Mouse (Mus musculus): Measurements from ENCODE around the gene Pimreg.

Gene Pimreg

DNA sequence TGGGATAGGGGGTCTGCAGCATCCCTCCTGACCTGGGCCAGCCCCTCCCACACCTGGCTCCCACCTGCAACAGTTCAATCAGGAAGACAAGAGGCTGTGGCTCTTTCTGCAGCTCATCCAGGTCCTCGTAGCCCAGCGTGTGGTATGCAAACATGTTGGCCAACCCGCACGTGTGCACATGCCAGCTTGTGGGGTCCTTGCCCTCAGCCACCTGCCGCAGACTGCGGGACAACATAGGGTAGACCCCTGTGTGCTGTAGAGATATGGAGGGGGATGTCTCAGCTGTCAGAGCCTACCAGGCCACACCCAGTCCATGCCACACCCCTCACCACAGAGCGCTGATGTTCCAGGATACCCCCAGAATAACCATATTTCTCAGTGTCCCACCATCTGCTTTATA, 10.5 kb upstream of the Pimreg start:
- no peak for DNase-seq

DNA sequence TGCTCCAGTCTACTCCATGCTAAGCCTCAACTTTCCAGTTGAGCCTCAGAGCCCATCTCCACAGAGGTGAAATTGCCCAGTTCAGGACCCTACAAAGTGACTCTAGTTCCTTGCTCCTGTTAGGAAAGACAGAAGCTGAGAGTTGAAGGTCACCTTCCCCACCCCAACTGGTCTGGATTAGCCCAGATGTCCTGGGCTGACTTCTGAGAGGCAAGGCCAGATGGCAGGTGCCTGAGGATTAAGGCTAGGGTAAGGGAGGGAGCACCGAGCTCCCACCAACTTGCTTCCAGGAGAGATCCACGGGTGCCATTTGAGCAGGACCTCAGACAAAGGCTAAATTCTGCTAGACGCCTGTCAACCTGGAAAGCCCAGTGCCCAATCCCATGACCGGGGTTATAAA, 9.7 kb upstream of the Pimreg start:
- DNase-seq = no peak

DNA sequence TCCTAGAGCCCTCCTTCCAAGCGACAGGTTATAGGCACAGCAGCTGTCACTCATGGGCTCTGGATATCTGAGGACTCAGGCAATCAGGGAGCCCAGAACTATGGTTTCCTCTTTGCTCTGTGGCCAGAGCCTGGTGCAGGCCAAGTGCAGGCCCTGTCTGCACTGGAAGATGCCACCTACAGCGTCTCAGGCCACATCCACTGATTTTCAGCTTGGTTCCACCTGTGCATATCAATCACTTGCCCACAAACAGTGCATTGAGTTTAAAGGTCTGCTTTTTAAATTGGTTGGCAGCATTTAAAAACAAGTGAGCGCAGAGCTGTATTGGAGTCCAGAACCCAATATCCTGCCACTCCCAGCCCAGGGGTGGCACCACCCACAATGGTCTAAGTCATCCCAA, 9.2 kb upstream of the Pimreg start:
- no peak for DNase-seq

DNA sequence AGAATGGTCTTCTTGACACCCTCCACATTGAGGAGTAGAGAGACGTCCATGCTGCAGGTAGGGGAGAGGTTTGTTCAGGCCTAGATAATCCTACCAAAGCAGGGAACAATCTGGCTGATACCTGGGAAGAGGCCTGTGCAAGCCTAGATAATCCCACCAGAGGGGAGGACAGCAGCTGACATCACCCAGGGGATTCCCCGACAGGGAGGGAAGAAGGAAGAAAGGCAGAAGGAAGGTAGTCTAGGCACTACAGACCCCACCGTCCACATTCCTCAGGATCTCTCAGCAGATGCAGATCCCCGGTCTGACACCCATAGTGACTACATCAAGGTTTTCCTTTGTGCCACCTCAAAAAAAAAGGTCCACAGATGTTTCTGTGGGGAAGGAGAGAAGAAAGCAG, 4.4 kb upstream of the Pimreg start, which contains the start of gene Aipl1:
Gene Aipl1 (minus strand): TSS at position 101 of the 400 bp plus-strand sequence.
- no peak for DNase-seq

DNA sequence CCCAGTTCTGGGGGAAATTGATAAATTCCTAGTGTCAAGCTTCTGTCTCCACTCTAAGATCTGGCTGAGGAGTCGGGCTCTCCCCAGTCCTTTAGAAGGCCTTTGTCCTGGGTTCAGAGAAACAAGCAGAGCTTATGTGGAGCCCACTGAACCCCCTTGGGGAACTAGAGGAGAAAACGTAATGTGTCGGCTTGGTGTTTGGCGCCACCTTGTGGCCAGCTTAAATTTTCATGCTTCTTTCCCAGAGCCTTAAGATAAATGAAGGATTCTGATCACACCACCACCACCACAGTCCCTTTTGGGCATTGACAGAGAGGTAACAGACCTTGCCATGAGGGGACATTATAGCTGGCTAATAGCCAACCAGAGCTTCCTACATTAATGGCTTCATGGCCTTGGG, 3.8 kb upstream of the Pimreg start:
- DNase-seq = peak; percentile 76

DNA sequence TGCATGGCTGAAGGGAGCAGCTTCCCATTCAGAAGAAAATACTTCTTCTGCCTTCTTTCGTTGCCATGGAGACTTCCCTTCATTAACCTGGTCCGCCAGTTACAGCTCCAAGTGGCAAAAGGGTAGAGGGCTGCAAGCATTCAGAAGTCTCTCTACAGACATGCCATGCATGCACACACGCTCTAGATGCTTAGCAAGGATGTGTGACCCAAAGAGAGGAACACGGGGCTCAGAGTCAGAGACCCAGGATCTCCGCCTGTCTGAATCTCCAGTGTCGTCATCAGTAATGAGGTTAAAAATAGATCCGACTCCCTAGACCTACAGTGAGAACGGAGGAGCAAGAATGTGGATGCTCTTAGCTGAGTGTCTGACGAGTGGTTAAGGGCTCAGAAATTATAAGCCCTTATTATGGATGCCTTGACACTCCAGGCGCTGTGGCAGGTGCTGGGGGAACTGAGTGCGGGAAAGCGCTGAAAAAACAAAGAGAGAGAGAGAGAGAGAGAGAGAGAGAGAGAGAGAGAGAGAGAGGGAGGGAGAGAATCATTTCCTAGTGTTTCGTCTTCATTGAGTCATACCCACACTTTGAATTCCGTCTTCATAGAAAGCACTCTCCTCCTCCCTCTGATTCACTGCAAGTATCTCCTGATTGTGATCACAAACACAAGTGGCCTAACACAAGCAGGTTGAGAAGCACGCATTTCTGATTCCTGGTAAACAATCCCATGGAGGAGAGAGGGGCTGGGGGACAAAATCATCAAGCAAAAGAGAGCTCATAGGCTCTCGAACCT, 2.0 kb upstream of the Pimreg start:
- DNase-seq = no peak

DNA sequence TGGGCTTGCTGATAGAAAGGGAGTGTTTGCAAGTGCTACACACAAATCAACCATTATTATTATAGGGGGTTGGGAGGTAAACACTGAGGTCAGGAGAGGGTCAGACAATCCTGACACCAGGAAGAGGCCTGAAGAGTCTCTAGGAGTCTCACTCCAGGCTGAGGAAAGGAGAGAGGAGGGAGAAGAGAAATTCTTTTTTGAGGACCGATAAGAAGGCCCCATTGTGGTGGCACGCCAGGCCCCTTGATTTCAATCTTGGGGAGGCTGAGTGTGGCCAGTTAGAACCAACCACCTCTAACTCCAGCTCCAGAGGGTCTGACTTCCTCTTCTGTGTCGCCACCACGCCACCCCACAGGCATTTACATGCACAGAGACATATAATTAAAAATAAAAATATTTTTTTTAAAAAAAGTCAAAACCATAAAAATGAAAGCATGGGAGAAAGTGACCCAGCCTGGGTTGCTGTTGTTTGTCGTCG, 503 bp upstream of the Pimreg start:
- no peak for DNase-seq

DNA sequence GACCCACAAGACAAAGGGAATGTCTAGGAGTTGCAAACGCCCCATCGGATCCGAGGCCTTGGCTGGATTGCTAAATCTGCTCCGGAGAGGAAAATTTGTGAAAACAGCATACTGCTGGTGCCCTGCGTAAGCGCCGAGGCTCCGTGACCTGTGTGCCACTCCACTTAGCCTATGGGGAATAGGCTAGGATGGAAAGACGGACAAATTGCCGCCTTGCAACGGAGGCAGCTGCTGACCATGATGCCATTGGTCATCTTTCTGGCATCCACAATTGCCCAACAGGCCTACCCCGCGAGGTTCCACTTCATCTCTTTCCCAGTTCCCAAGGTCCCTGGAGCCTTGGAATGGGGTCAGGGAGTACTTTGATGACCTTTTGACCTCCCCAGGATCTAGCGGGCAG, 799 bp downstream of the Pimreg start:
- no peak for DNase-seq

DNA sequence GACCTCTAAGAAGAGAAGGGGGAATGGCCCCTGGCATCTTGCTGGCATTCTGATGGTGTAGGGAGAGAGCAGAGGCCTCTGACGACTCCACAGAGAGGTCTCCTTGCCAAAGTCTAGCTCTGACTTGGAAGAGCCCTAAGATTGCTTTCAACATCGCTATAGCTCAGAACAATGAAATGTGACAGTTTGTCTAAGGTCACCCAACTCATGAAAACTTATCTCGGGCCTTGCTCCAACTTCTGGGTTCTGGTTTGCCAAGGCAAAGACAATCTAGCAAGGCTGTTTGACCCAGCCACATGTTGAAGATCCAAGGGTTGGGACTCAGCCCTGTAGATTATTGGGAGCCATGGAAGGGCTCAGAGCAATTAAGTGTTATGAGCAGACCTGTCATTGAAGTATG, 2.4 kb downstream of the Pimreg start:
- DNase-seq = peak; percentile 23

DNA sequence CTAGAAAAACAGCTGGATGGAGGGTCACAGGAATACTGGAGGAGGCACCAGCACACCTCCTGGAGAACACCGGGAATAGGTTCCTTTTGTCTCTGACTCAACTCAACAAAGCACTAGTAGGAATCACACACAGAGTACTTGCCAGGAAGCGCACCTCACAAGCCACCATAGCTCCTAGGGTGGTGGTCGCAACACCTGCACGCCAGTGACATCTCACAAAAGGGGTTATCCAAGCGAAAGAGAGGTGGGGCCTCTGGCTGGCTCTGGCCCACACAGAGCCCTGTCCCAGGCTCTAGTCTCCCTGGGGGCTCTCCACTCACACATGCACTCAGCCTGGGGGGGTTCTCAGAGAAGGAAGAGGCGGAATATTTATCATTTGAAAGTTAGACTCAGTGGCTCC, 6.9 kb downstream of the Pimreg start:
- DNase-seq = no peak

DNA sequence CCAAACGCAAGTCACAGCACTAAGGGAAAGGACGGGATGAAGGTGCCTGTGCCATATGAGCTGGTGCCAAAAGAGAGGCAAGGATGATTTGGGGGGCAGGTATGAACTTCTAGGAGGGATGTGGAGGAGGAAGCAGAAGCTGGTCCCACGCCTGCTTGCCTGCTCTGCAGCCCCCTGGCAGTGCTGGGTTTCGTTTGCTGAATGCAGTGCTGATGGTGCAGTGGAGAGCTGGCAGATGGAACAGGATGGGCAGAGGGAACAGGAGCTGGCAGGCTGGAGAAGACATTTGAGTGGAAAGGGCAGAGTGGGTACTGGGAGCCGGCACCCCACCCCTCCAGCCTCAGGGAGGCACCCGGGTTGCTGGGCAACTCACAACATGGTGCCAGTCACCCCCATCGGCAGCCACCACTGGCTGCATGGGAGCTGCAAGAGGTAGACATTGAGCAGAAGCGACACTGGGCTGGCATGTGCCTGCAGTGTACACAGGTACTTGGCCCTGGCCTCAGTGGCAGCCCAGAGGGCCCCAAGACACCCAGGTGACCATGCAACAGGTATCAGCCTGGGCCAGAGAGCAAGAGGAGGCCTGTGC, 7.4 kb downstream of the Pimreg start:
- DNase-seq = no peak

DNA sequence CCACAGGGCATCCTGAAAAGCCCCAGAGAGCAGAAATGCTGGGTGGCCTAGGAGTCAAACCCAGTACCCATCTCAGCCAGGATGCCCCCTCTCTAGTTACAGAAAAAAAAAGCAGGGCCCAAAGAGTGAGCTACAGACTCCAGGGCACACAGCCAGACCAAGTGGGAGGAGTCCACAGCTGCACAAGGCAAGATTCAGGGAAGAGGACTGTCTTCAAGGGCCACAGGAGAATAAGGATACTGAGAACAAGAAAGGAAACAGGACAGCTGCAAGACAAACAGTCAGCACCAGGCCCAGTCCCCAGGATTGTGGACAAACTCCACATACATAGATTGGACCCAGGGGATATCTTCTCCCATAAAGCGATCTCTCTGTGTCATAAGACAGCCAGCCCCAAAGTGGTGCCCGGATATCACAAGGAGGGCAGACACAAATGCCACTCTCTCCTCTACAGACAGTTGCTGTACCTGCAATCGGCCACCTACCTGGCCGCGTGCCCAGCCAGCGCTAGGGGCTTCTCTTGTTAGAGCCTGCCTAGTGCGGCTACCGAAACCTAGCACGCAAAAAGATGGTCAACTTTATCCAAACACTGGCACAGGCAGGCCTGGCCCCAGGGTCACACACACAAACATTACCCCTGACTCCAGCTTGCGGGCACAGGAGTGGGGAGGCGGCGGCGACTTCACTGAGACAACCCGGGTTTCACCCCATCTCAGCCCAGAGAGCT, 8.5 kb downstream of the Pimreg start:
- peak; percentile 21 for DNase-seq

DNA sequence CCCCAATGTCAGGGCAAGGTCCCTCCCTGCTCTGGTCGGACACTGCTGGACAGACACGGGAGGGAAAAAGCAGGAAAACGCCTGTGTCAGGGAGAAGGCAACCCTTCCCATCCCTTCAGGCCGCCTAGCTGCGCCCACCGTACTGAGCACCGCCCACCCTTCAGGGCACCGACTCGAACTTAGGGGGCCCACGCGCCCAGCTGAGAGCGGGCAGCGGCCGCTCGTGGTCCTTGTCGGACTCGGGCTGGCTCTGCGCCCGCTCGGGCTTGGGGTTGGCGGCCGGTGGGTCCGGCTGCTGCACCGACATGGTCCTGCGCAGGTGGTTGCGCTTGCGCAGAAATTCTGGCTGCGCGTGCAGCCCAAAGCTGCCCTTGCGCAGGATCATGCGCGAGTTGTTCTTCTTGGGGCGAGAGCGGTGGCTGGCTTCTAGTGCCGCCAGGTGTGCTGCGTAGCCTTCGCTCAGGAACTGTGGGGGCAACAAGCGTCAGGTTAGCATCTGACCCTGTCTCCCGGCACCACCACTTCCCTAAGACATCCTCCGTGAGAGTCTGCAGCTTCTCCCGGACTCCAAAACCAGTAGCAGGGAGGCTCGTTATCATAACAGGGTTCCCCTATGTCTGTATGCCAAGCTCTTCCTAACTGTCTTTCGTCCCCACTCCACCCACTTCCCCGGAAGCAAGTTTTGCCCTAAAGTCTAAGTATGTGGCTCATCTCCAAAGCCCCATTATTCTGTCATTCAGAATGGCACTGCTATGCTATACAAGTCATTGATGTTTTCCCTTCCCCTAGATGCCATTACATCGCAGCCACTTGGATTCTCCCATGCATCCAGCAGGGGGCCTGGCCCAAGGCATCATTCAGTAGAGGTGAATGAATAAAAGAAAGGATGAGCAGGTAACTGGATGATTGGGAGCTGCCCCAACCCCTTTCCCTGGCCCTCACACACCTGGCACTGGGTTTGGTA, 9.3 kb downstream of the Pimreg start:
- no peak for DNase-seq

DNA sequence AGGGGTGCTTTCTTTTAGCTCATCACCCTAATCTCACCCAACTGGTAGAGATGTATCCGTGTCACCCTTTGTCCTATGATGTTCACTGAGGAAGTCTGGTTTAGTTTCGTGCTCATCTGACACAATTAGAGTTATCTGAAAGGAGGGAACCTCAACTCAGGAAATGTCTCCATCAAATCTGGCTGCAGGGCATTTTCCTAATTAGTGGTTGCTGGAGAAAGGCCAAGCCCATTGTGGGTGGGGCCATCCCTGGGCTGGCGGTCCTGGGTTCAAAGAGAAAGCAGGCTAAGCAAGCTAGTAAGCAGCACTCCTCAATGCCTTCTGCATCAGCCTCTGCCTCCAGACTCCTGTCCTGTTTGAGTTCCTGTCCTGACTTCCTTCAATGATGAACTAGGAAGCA, 10.4 kb downstream of the Pimreg start:
- DNase-seq = peak; percentile 21

DNA sequence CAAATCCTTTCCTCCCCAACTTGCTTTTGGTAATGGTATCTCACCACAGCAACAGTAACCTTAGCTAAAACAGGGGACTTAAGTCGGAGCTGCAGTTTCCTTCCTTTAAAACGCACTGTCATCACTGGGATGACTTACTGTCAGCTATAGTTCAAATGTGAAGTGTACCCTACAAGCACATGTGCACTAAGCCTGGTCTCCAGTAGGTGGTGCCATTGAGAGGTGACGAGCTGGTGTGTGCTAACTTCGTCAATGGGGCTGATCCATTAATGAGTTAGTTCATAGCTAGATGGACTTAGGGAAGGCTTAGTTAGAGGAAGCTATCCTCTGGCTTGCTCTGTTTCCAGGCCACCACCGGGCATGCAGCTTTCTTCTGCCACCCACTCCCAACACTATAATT, 10.8 kb downstream of the Pimreg start:
- peak; percentile 87 for DNase-seq

DNA sequence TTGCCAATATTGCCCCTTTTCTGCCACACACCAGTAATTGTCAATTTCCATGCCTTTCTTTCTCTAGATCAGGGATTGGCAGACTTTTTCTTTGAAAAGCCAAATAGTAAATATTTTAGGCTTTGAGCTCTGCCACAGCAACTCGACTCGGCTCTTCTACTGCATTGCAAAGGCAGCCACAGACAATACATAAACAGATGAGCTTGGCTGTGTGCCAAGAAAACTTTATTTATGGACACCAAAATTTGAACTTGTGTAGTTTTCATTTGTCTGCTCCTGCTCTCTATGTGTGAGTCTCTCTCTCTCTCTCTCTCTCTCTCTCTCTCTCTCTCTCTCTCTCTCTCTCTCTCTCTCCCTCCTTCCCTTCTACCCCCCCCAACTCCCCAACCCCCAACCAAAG, 13.3 kb downstream of the Pimreg start:
- peak; percentile 34 for DNase-seq

DNA sequence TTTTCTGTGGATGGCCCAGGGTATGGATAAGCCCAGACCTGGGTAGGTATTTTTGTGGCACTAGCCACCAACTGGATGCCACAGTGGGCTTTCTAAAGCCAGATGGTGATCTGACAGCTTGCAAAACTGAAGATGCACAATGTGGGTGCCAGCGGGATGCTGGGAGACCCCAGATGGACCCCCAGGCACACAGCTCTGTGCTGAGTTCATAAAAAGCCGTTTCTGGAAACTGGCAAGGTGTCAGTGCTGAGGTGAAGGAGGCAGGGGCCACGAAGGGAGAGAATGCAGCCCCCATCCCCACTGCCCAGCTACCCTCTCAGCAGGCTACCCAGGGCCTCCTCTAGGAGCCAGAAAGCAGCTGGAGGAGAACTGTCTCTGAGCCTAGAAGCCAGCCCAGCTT, 15.3 kb downstream of the Pimreg start:
- DNase-seq = no peak

DNA sequence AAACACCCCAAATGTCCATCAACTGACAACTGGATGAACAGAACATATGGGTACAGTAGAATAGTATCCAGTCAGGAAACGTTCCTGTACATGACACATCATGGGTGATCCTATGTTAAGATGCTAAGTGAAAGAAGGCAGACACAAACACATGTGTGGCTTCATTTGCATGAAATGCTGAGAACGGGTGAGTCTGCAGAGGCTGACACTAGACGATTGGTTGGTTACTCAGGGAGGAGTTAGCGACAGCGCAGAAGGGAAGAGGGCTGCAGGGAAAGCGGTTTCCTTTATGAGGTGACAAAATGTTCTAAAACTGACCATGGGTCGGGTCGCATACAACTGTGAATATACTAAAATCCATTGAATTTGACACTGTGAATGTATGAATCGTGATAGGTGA, 18.6 kb downstream of the Pimreg start:
- no peak for DNase-seq

DNA sequence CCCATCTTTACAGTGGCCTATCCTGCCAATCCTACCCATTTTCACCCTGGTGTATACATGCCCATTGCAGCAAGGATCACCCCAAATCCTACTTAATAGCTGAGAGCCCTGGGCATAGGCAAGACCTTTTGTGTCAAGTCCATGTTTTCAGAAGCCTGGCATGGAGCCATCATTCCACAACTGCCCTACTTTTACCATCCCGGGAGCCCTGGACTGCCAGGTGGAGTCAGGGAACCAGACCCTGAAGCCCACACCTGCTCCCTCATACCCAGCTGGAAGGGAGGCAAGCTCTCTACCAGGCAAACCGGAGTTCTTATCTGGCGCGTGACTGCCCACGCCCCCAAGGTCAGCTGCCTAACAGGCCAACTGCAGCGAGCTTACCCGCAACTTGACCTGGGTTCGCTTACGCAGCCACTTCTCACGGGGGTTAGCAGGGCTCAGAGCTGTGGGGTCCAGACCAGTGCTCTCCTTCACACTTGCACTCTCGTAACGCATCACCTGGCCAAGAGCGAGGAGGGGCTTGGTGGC, 19.3 kb downstream of the Pimreg start:
- no peak for DNase-seq

DNA sequence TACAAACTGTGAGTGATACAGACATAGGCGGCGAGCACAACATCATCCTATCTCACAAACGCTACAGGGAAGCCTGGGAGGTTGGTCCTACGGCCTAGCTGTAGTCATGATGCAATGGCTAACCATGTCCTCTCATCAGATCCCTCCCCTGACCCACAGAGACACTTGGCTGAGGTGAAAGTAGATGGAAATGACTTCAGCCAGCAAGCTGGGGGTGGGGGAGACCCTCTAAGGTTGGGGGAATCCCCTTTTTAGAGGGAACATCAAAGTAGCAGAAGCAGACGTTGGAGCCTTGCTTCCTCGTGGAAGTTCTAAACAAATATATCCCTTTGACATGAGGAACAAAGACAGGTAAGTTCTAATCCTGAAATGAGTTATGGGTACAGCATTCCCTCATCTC, 22.6 kb downstream of the Pimreg start:
- no peak for DNase-seq

DNA sequence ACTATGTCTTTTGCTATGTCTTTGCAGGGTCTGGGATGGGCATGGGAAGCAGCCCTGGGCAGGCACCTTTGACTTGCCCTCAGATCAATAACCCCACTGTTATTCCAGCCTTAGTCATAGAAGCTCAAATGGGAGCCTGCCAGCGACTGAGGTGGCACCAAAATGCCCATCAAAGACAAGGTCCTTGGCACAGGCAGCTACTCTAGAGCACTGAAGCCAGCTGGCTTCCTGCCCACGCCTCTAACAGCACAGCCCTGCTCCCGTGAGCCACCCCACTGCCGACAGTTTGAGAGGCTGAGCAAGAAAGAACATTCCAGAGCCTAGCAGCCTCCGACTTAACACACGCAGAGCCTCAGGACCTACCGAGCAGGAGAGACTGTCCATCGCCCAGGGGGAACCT, 23.3 kb downstream of the Pimreg start:
- peak; percentile 31 for DNase-seq

DNA sequence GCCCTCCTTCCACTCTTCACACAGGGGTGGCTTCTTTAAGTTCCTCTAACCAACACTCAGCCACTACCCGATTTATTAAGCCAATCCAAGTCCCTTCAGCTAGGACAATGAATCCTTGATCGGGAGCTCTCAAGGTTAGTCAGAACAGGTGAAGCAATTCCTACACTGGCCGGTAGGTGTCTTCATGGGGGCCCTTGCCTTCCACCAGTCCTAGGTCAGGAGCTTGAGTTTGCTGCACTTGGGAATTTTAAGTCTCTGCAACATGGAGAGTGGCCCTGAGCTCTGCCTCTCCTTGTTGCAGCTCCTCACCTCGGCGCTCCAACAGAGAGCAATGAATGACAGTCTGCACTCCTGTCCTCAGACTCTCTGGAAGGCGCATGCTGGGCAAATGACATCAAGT, 24.5 kb downstream of the Pimreg start:
- peak; percentile 60 for DNase-seq

DNA sequence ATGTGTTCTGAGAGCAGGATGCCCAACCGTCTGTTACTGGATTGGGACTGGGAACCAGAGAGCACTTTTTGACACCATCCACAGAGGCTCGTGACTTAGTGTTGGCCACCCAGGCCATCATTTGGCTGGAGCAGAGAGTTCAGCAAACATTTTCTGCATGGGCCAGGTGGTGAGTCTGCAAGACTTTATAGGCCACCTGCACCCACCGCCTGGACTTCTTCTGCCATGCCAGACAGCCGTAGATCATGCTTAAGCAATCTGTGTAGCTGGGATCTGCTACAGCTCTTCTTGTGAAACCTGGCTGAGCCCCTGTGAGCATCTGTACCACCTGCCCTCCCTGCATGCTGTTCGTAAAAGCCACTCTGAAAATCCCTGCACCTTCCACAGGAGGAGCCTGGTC, 25.5 kb downstream of the Pimreg start:
- no peak for DNase-seq

All from lung, postnatal 10 days (tissue).